Mouse (Mus musculus) liver, embryonic 14.5 days (tissue): ENCODE results near the gene Ccdc115. TPM values are rescaled to one million over a fixed set of nuclear protein-coding genes. Genes with fewer than 3 reads are reported as not detected.
A peak's percentile ranks its signal among the peaks of the same experiment; 100 is the strongest.

Source experiments
- ATAC-seq: fragments of 200-750 bp; cut with Nextera tagmentation; 2 replicates; pipeline ENCODE4 v1.8.0; 2017; ENCODE audit warnings: moderate number of reproducible peaks, mild to moderate bottlenecking, moderate library complexity; ENCODE audit not compliant: insufficient read depth
- DNase-seq, 3 experiments: peaks; one replicate each; pipeline ENCODE4 v3.0.0-alpha.2; 2012 to 2013; ENCODE audit warnings: low read depth in 3 of 3, low spot score in 3 of 3
- H3K27ac ChIP-seq: fragments of 300-500 bp; sonication (generic); 2 replicates; pipeline ENCODE4 v1.5.1; 2014; ENCODE audit warnings: moderate library complexity, mild to moderate bottlenecking, control low read depth, inconsistent platforms
- H3K27me3 ChIP-seq: fragments of 300-500 bp; sonication (generic); 2 replicates; pipeline ENCODE4 v1.6.1; 2014; ENCODE audit warnings: mild to moderate bottlenecking, low read length, moderate library complexity; ENCODE audit not compliant: control insufficient read depth, insufficient read depth
- H3K36me3 ChIP-seq: fragments of 300-500 bp; sonication (generic); replicated peaks from 2 replicates; pipeline ENCODE4 v1.6.1; 2014; ENCODE audit warnings: low read depth; ENCODE audit not compliant: control insufficient read depth, insufficient read depth
- H3K4me1 ChIP-seq, 2 experiments: fragments of 200-500 bp in 1 of 2; fragments of 300-500 bp in 1 of 2; sonication (generic) in 1 of 2; replicated peaks; 2 replicates each; pipeline ENCODE4 v1.6.1; 2012 to 2014; ENCODE audit warnings: antibody characterized with exemption in 1 of 2, inconsistent platforms in 1 of 2, low read length in 1 of 2; ENCODE audit not compliant: control insufficient read depth in 2 of 2, insufficient read depth in 2 of 2
- H3K4me2 ChIP-seq: fragments of 300-500 bp; sonication (generic); 2 replicates; pipeline ENCODE4 v1.6.1; 2014; ENCODE audit warnings: low read depth, mild to moderate bottlenecking, control low read depth, moderate library complexity
- H3K4me3 ChIP-seq, 2 experiments: fragments of 200-500 bp in 1 of 2; fragments of 300-500 bp in 1 of 2; sonication (generic) in 1 of 2; 2 replicates each; pipeline ENCODE4 v1.5.1; 2012 to 2014; ENCODE audit warnings: low read depth in 2 of 2, low read length in 2 of 2, mild to moderate bottlenecking in 2 of 2, control low read depth in 1 of 2, inconsistent platforms in 1 of 2, moderate library complexity in 1 of 2; ENCODE audit not compliant: insufficient read depth in 1 of 2
- H3K9ac ChIP-seq: fragments of 300-500 bp; sonication (generic); replicated peaks from 2 replicates; pipeline ENCODE4 v1.6.1; 2014; ENCODE audit warnings: mild to moderate bottlenecking, control low read depth, moderate library complexity
- H3K9me3 ChIP-seq: fragments of 300-500 bp; sonication (generic); 2 replicates; pipeline ENCODE4 v1.6.1; 2016; ENCODE audit warnings: low read length, mixed read lengths; ENCODE audit not compliant: control insufficient read depth
- CTCF ChIP-seq: IDR thresholded peaks from 2 replicates; pipeline ENCODE4 v1.5.1; 2016; ENCODE audit warnings: antibody characterized with exemption, low read depth, control low read depth
- EP300 ChIP-seq: IDR thresholded peaks from 2 replicates; pipeline ENCODE4 v1.6.1; 2016; ENCODE audit warnings: antibody characterized with exemption, low read depth
- WGBS: fragments of 180-500 bp; shearing (Covaris S2); extraction: QIAGEN DNeasy Blood & Tissue Kit; methylation state at CpG from one replicate; pipeline ENCODE4 v1.1.7; 2014; ENCODE audit not compliant: insufficient replicate concordance; 5-methylcytosine and 5-hydroxymethylcytosine counted together
- polyA plus RNA-seq, 2 experiments: library from polyadenylated mRNA; depleted of rRNA in 1 of 2; stranded (reverse) in 1 of 2; unstranded in 1 of 2; fragments of >200 nt; fragmentation: Nextera tagmentation in 1 of 2; extraction: Ambion mirVana in 1 of 2; gene quantifications; 2 replicates each; pipeline versions ENCODE4 v1.2.1 to v1.2.3; 2012 to 2014

The Ccdc115 gene
- polyA plus RNA-seq, 2 experiments: 21.3 to 21.6 TPM

DNA sequence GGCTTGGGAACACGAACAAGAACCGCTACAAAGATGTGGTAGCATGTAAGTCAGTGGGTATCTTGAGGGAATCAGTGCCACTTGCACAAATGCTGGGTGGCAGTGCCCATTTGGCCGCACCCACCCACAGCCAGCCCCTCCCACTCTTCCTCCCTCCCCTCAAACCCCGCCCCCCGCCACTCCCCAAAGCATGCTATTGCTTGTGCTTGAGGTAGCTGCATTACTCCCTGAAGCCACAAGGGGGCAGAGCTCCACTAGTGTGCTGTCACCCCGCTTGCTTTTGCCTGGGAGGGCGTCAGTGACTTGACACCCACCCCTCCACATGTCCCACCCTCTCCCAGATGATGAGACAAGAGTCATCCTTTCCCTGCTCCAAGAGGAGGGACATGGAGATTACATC is 23.3 kb upstream of the Ccdc115 start:
- no peak overlapping the region for H3K27ac ChIP-seq
- peaks cover 4% of the 10 kb centered on the region for H3K27me3 ChIP-seq
- DNase-seq: peak; percentile 54 to 64 (median 61)
- peak; percentile 22; the same call in 1 of the 2 replicates for ATAC-seq
- H3K4me2 ChIP-seq: no peak overlapping the region
- no peak overlapping the region for H3K9ac ChIP-seq
- WGBS: 18% methylated on average over 7 of the region's 7 CpGs
- H3K36me3 ChIP-seq: no peaks in the 10 kb centered on the region
- peaks cover 0 to 10% of the 10 kb centered on the region in 2 experiments; a peak in 2 of 4 replicates for H3K4me1 ChIP-seq
- H3K4me3 ChIP-seq: no peak overlapping the region
- TF ChIP-seq CTCF: peak; percentile 91
- no peak for TF ChIP-seq EP300
- H3K9me3 ChIP-seq: no peaks in the 10 kb centered on the region

DNA sequence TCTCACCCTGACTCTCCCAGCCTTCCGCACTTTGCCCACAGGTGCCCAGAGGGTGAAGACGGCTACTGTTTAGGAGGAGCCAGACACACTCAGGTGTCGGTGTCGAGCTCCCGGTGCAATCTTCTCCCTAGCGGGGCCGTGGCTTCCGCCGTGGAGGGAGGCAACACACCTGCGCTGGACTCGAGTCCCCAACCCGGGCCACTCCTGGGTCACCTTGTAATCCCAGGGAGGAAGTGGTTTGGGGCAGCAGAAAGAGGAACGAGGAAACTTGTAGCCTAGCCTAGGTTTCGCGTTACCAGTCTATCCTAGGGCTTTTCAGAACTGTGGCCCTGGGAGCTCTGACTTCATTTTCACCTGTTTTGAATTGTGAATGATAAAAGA is 20.6 kb upstream of the Ccdc115 start:
- no peaks in the 10 kb centered on the region for H3K9me3 ChIP-seq
- H3K4me1 ChIP-seq: peaks cover 0 to 4% of the 10 kb centered on the region in 2 experiments; a peak in 1 of 4 replicates
- H3K4me2 ChIP-seq: peak overlapping the region; percentile 82
- H3K27ac ChIP-seq: no peak overlapping the region
- WGBS: 2% methylated on average over 15 of the region's 15 CpGs
- H3K27me3 ChIP-seq: peaks cover 4% of the 10 kb centered on the region
- H3K4me3 ChIP-seq: peak overlapping the region; percentile 64 to 67
- peak; percentile 20; the same call in 1 of the 2 replicates for ATAC-seq
- H3K36me3 ChIP-seq: no peaks in the 10 kb centered on the region
- peak overlapping the region; percentile 57 for H3K9ac ChIP-seq
- no peak for DNase-seq
- TF ChIP-seq EP300 (no peak), CTCF (no peak)

- under 1% methylated on average over 48 of the region's 48 CpGs for WGBS
- no peaks in the 10 kb centered on the region for H3K9me3 ChIP-seq
- no peak within 1 kb of the TSS for H3K27ac ChIP-seq
- peak within 1 kb of the TSS; percentile 82 for H3K4me2 ChIP-seq
- peak within 1 kb of the TSS; percentile 57 for H3K9ac ChIP-seq
- peak; percentile 75 to 78 (median 76) for DNase-seq
- peaks cover 0 to 2% of the 10 kb centered on the region in 2 experiments; a peak in 1 of 4 replicates for H3K4me1 ChIP-seq
- no peaks in the 10 kb centered on the region for H3K36me3 ChIP-seq
- H3K4me3 ChIP-seq: peak within 1 kb of the TSS; percentile 64 to 67
- no peak for TF ChIP-seq EP300
- peak; percentile 25; the same call in 1 of the 2 replicates for TF ChIP-seq CTCF
- peak; percentile 88 for ATAC-seq
- H3K27me3 ChIP-seq: peaks cover 4% of the 10 kb centered on the region
Measured at GRCm38 (mm10) chr1:34459284-34460060, 20.0 kb upstream of the Ccdc115 start, which contains the start of gene Ptpn18. Ptpn18 (plus strand) TSS chr1:34459762.

GRCm38 (mm10) chr1:34458431-34458830 is 19.0 kb upstream of the Ccdc115 start:
- Histone ChIP-seq H3K9ac (no peak overlapping the region), H3K27ac (no peak overlapping the region), H3K27me3 (peaks cover 4% of the 10 kb centered on the region), H3K9me3 (no peaks in the 10 kb centered on the region), H3K36me3 (no peaks in the 10 kb centered on the region), H3K4me2 (peak overlapping the region; percentile 2; the same call in 1 of the 2 replicates), H3K4me3 (no peak overlapping the region), H3K4me1 (no peaks in the 10 kb centered on the region)
- DNase-seq (no peak), ATAC-seq (no peak)
- 32% methylated on average over 8 of the region's 8 CpGs for WGBS
- TF ChIP-seq EP300 (no peak), CTCF (no peak)

DNA sequence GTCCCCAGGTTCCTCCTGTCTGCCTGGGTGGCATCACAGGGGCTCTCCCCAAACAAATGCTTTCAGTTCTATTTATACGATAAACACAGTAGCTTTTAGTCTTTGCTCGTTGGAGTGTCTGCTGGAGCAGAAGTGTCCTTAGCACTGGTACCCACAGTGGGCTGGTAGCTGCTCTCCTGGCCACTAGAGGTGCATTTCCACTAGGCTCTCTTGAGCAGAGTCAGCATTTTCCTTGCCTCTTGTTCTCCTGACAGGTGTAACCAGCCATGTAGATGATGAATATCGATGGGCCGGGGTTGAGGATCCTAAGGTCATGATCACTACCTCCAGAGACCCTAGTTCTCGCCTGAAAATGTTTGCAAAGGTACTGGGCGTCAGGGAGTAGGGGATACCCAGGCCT is 3.7 kb upstream of the Ccdc115 start:
- no peak for TF ChIP-seq CTCF
- TF ChIP-seq EP300: no peak
- Histone ChIP-seq H3K4me1 (peaks cover 5 to 10% of the 10 kb centered on the region in 2 experiments), H3K27ac (no peak overlapping the region), H3K4me2 (no peak overlapping the region), H3K9me3 (no peaks in the 10 kb centered on the region), H3K27me3 (no peaks in the 10 kb centered on the region), H3K9ac (no peak overlapping the region), H3K36me3 (peaks cover 22% of the 10 kb centered on the region), H3K4me3 (no peak overlapping the region)
- DNase-seq (no peak), ATAC-seq (no peak)
- WGBS: 72% methylated on average over 6 of the region's 6 CpGs
